In genomic region chr12:47074961-47075360, GRCm38 (mm10) we compare ENCODE assay signal across 30 mouse cellular contexts.
A peak's percentile ranks its signal among the peaks of the same experiment; 100 is the strongest.
DNase-seq lines count a peak whose midpoint lies in the region; ATAC-seq lines count a peak whose summit lies in the region.
"Had no signal": no experiment of that assay in that cellular context is flagged by ENCODE, and none has a peak within 500 bp of the region (broad histone marks: within the 10 kb centered on the region; RNA-seq: fewer than 3 reads in every experiment).

No protein-coding gene starts in this region.

- H3K4me2 ChIP-seq in forebrain, embryonic 12.5 days = no peak overlapping the region
- no peak overlapping the region for H3K4me2 ChIP-seq in forebrain, embryonic 11.5 days (ENCODE audit: low read depth, low read length, severe bottlenecking)
- H3K4me2 ChIP-seq in midbrain, embryonic 11.5 days = no peak overlapping the region
- H3K4me2 ChIP-seq: embryonic facial prominence, embryonic 12.5 days; embryonic facial prominence, embryonic 15.5 days; forebrain, embryonic 13.5 days; heart, embryonic 13.5 days; hindbrain, embryonic 13.5 days had no signal

- H3K27ac ChIP-seq in forebrain, embryonic 12.5 days = no peak overlapping the region
- no peak overlapping the region for H3K27ac ChIP-seq in forebrain, embryonic 11.5 days (ENCODE audit: low read depth, low read length)
- no peak overlapping the region for H3K27ac ChIP-seq in midbrain, embryonic 11.5 days (ENCODE audit: low read depth, low read length)
- no peak overlapping the region for H3K27ac ChIP-seq in midbrain, embryonic 10.5 days (replicated peaks)
- H3K27ac ChIP-seq: embryonic facial prominence, embryonic 12.5 days; embryonic facial prominence, embryonic 15.5 days; forebrain, embryonic 13.5 days; heart, adult 2 months; heart, embryonic 10.5 days; heart, embryonic 13.5 days; hindbrain, embryonic 13.5 days had no signal

- no peak overlapping the region for H3K9ac ChIP-seq in forebrain, embryonic 12.5 days
- H3K9ac ChIP-seq in forebrain, embryonic 11.5 days (ENCODE audit: low read length) = no peak overlapping the region
- H3K9ac ChIP-seq in midbrain, embryonic 11.5 days (ENCODE audit: low read length) = no peak overlapping the region
- H3K9ac ChIP-seq: embryonic facial prominence, embryonic 12.5 days; embryonic facial prominence, embryonic 15.5 days; forebrain, embryonic 13.5 days; heart, embryonic 13.5 days; hindbrain, embryonic 13.5 days had no signal

- WGBS in forebrain, embryonic 12.5 days = 58% methylated on average over 2 of the region's 2 CpGs
- 71% methylated on average over 2 of the region's 2 CpGs for WGBS in forebrain, embryonic 11.5 days
- WGBS in midbrain, embryonic 11.5 days = 62% methylated on average over 2 of the region's 2 CpGs
- 57% methylated on average over 2 of the region's 2 CpGs for WGBS in midbrain, embryonic 10.5 days

- no peaks in the 10 kb centered on the region for H3K4me1 ChIP-seq in forebrain, embryonic 12.5 days
- no peaks in the 10 kb centered on the region for H3K4me1 ChIP-seq in forebrain, embryonic 11.5 days (replicated peaks; ENCODE audit: control insufficient read depth, insufficient read depth, low read length)
- no peaks in the 10 kb centered on the region for H3K4me1 ChIP-seq in midbrain, embryonic 11.5 days (ENCODE audit: control insufficient read depth, insufficient read depth, low read length)
- no peaks in the 10 kb centered on the region for H3K4me1 ChIP-seq in midbrain, embryonic 10.5 days
- H3K4me1 ChIP-seq: embryonic facial prominence, embryonic 12.5 days; embryonic facial prominence, embryonic 15.5 days; forebrain, embryonic 13.5 days; heart, embryonic 10.5 days; heart, embryonic 13.5 days; hindbrain, embryonic 13.5 days had no signal

- DNase-seq in forebrain, embryonic 11.5 days (ENCODE audit: low spot score) = no peak
- DNase-seq in midbrain, embryonic 11.5 days (ENCODE audit: low spot score, missing footprints) = peak; percentile 79
- DNase-seq in midbrain, embryonic 10.5 days (ENCODE audit: low spot score) = no peak
- DNase-seq in retina, embryonic 14.5 days (ENCODE audit: low spot score) = peak; percentile 58
- DNase-seq in retina, postnatal 1 day = no peak
- peak; percentile 1 for DNase-seq in mesoderm, embryonic 11.5 days (ENCODE audit: low read depth, low spot score)
- no peak for DNase-seq in adrenal gland, postnatal 36 days
- DNase-seq: adrenal gland, adult 2 months; adrenal gland, postnatal 14 days; B cell, adult 2 months; cerebellum, adult 18-20 months; cerebellum, adult 9-10 months; cerebellum, postnatal 14 days; gastrocnemius, postnatal 10 days; gastrocnemius, postnatal 36 days; heart, adult 2 months; heart, postnatal 14 days; heart, postnatal 4 days; kidney, adult 11 months had no signal

- H3K36me3 ChIP-seq in forebrain, embryonic 12.5 days (replicated peaks) = no peaks in the 10 kb centered on the region
- H3K36me3 ChIP-seq in forebrain, embryonic 11.5 days (ENCODE audit: control insufficient read depth, insufficient read depth, low read length) = no peaks in the 10 kb centered on the region
- H3K36me3 ChIP-seq in midbrain, embryonic 11.5 days (ENCODE audit: control insufficient read depth, insufficient read depth, low read length) = no peaks in the 10 kb centered on the region
- no peaks in the 10 kb centered on the region for H3K36me3 ChIP-seq in midbrain, embryonic 10.5 days
- H3K36me3 ChIP-seq: embryonic facial prominence, embryonic 12.5 days; embryonic facial prominence, embryonic 15.5 days; G1E; heart, embryonic 10.5 days; heart, embryonic 13.5 days; hindbrain, embryonic 13.5 days had no signal

- H3K27me3 ChIP-seq in forebrain, embryonic 12.5 days = no peaks in the 10 kb centered on the region
- H3K27me3 ChIP-seq in forebrain, embryonic 11.5 days (ENCODE audit: control insufficient read depth, insufficient read depth, low read length) = no peaks in the 10 kb centered on the region
- H3K27me3 ChIP-seq in midbrain, embryonic 11.5 days (ENCODE audit: control insufficient read depth, insufficient read depth, low read length) = no peaks in the 10 kb centered on the region
- H3K27me3 ChIP-seq in midbrain, embryonic 10.5 days (ENCODE audit: low read depth, poor library complexity, severe bottlenecking) = no peaks in the 10 kb centered on the region
- H3K27me3 ChIP-seq: CH12.LX; embryonic facial prominence, embryonic 12.5 days; embryonic facial prominence, embryonic 15.5 days; forebrain, embryonic 13.5 days; heart, embryonic 13.5 days; hindbrain, embryonic 13.5 days; Patski had no signal

- no peak overlapping the region for H3K4me3 ChIP-seq in forebrain, embryonic 12.5 days (replicated peaks)
- no peak overlapping the region for H3K4me3 ChIP-seq in forebrain, embryonic 11.5 days (ENCODE audit: low read depth, low read length)
- no peak overlapping the region for H3K4me3 ChIP-seq in midbrain, embryonic 11.5 days (ENCODE audit: low read depth, low read length)
- no peak overlapping the region for H3K4me3 ChIP-seq in midbrain, embryonic 10.5 days
- H3K4me3 ChIP-seq: embryonic facial prominence, embryonic 12.5 days; embryonic facial prominence, embryonic 15.5 days; forebrain, embryonic 13.5 days; heart, adult 2 months; heart, embryonic 10.5 days; heart, embryonic 13.5 days; hindbrain, embryonic 13.5 days had no signal

- H3K9me3 ChIP-seq in forebrain, embryonic 12.5 days = no peaks in the 10 kb centered on the region
- no peaks in the 10 kb centered on the region for H3K9me3 ChIP-seq in forebrain, embryonic 11.5 days (ENCODE audit: control insufficient read depth, low read length)
- H3K9me3 ChIP-seq in midbrain, embryonic 11.5 days (ENCODE audit: control insufficient read depth, low read length) = no peaks in the 10 kb centered on the region
- H3K9me3 ChIP-seq in midbrain, embryonic 10.5 days (replicated peaks) = no peaks in the 10 kb centered on the region
- H3K9me3 ChIP-seq: embryonic facial prominence, embryonic 12.5 days; embryonic facial prominence, embryonic 15.5 days; forebrain, embryonic 13.5 days; G1E; heart, embryonic 10.5 days; heart, embryonic 13.5 days; hindbrain, embryonic 13.5 days had no signal

- peak; percentile 53; the same call in 1 of the 2 replicates for ATAC-seq in forebrain, embryonic 12.5 days (ENCODE audit: low FRiP score)
- ATAC-seq in forebrain, embryonic 11.5 days (replicated peaks; ENCODE audit: low FRiP score) = no peak
- ATAC-seq in midbrain, embryonic 11.5 days (ENCODE audit: low FRiP score) = no peak
- ATAC-seq: forebrain, embryonic 13.5 days; forebrain, embryonic 16.5 days; Patski had no signal

Comparison
In these comparisons a context has a peak if more than half of its experiments do, and no peak if none do; other contexts are left out.
1. DNase-seq: peak in midbrain, embryonic 11.5 days (single experiment), retina, embryonic 14.5 days (single experiment) and mesoderm, embryonic 11.5 days (single experiment); none in forebrain, embryonic 11.5 days (single experiment), midbrain, embryonic 10.5 days (single experiment), retina, postnatal 1 day (single experiment) and adrenal gland, postnatal 36 days (0 of 2).